Mouse (Mus musculus) spleen, embryonic (tissue): ENCODE results near the gene Ccnd3.

Source experiments
- CTCF ChIA-PET: fragments of 350-600 bp; sonication (Branson Sonifier 250); formaldehyde crosslinking; loops from one replicate; lab custom pipeline; 2022; lab: Charles Lee

Ccnd3 gene

GRCm38 (mm10) chr17:47539128-47539527 lies 34.3 kb downstream of the Ccnd3 start:
- CTCF ChIA-PET, result interaction anchor here (0.5 kb wide), 1 partner anchor 390 kb away, joined by 4 read pairs; no protein-coding TSS in a partner anchor

- CTCF ChIA-PET, result no interaction called here
These were observed 37.2 kb downstream of the Ccnd3 start for GRCm38 (mm10) chr17:47542061-47542460.

GRCm38 (mm10) chr17:47543051-47543650 lies 38.3 kb downstream of the Ccnd3 start:
- CTCF ChIA-PET, result interaction anchor here (0.9 kb wide), 1 partner anchor 16 kb away, joined by 3 read pairs; no protein-coding TSS in a partner anchor

GRCm38 (mm10) chr17:47545154-47545553 lies 40.3 kb downstream of the Ccnd3 start:
- CTCF ChIA-PET, result interaction anchor here (1.1 kb wide), 1 partner anchor 64 kb away, joined by 5 read pairs; no protein-coding TSS in a partner anchor

- CTCF ChIA-PET, result interaction anchor here (0.6 to 1.1 kb wide), 3 partner anchors 22 to 65 kb away, joined by 5 to 6 read pairs (median 5); no protein-coding TSS in a partner anchor
These were observed 41.0 kb downstream of the Ccnd3 start for GRCm38 (mm10) chr17:47545861-47546331.

- CTCF ChIA-PET, result interaction anchor here (0.9 to 1.0 kb wide), 2 partner anchors 22 to 37 kb away, joined by 3 to 6 read pairs; no protein-coding TSS in a partner anchor
These were observed 46.2 kb downstream of the Ccnd3 start for GRCm38 (mm10) chr17:47551049-47551448.

- CTCF ChIA-PET, result no interaction called here
These were observed 48.1 kb downstream of the Ccnd3 start for GRCm38 (mm10) chr17:47552994-47553393.

GRCm38 (mm10) chr17:47554621-47555020 lies 49.8 kb downstream of the Ccnd3 start:
- CTCF ChIA-PET, result interaction anchor here (0.5 kb wide), 1 partner anchor 18 kb away, joined by 6 read pairs; no protein-coding TSS in a partner anchor

- CTCF ChIA-PET, result no interaction called here
These were observed 52.3 kb downstream of the Ccnd3 start for GRCm38 (mm10) chr17:47557179-47557578.

GRCm38 (mm10) chr17:47559726-47560125 lies 54.9 kb downstream of the Ccnd3 start:
- CTCF ChIA-PET, result no interaction called here

- CTCF ChIA-PET, result no interaction called here
These were observed 58.0 kb downstream of the Ccnd3 start for GRCm38 (mm10) chr17:47562875-47563274.

GRCm38 (mm10) chr17:47564612-47565011 lies 59.8 kb downstream of the Ccnd3 start:
- CTCF ChIA-PET, result interaction anchor here (1.0 kb wide), 1 partner anchor 31 kb away, joined by 5 read pairs; no protein-coding TSS in a partner anchor

GRCm38 (mm10) chr17:47566133-47566532 lies 61.3 kb downstream of the Ccnd3 start:
- CTCF ChIA-PET, result interaction anchor here (0.5 kb wide), 1 partner anchor 84 kb away, joined by 3 read pairs; no protein-coding TSS in a partner anchor

- CTCF ChIA-PET, result interaction anchor here (0.6 to 0.7 kb wide), 2 partner anchors 11 to 1168 kb away, joined by 3 to 8 read pairs; no protein-coding TSS in a partner anchor
These were observed 62.4 kb downstream of the Ccnd3 start for GRCm38 (mm10) chr17:47567271-47567670.

GRCm38 (mm10) chr17:47568389-47568788 lies 63.5 kb downstream of the Ccnd3 start:
- CTCF ChIA-PET, result no interaction called here

GRCm38 (mm10) chr17:47568951-47569527 lies 64.2 kb downstream of the Ccnd3 start:
- CTCF ChIA-PET, result no interaction called here

GRCm38 (mm10) chr17:47571621-47572020 lies 66.8 kb downstream of the Ccnd3 start:
- CTCF ChIA-PET, result no interaction called here

GRCm38 (mm10) chr17:47572436-47572835 lies 67.6 kb downstream of the Ccnd3 start:
- CTCF ChIA-PET, result no interaction called here

- CTCF ChIA-PET, result no interaction called here
These were observed 69.2 kb downstream of the Ccnd3 start for GRCm38 (mm10) chr17:47574028-47574427.

- CTCF ChIA-PET, result interaction anchor here (0.7 kb wide), 1 partner anchor 19 kb away, joined by 3 read pairs; no protein-coding TSS in a partner anchor
These were observed 70.0 kb downstream of the Ccnd3 start for GRCm38 (mm10) chr17:47574830-47575229.

- CTCF ChIA-PET, result no interaction called here
These were observed 73.8 kb downstream of the Ccnd3 start for GRCm38 (mm10) chr17:47578655-47579054.

GRCm38 (mm10) chr17:47580962-47581361 lies 76.1 kb downstream of the Ccnd3 start:
- CTCF ChIA-PET, result no interaction called here
